ENCODE assay signal across 8 mouse cellular contexts in genomic region chr12:5142776-5143175, GRCm38 (mm10).
A peak's percentile ranks its signal among the peaks of the same experiment; 100 is the strongest.
DNase-seq lines count a peak whose midpoint lies in the region; ATAC-seq and TF ChIP-seq lines count a peak whose summit lies in the region.

No protein-coding gene starts in this region.

- no peak overlapping the region for H3K9ac ChIP-seq in embryonic facial prominence, embryonic 14.5 days (ENCODE audit: low read depth, low read length)
- no peak overlapping the region for H3K9ac ChIP-seq in heart, embryonic 14.5 days (ENCODE audit: low read length)
- H3K9ac ChIP-seq in liver, embryonic 14.5 days (replicated peaks), result no peak overlapping the region

- 12% methylated on average over 3 of the region's 3 CpGs for WGBS in embryonic facial prominence, embryonic 14.5 days
- 6% methylated on average over 3 of the region's 3 CpGs for WGBS in heart, embryonic 14.5 days
- WGBS in liver, embryonic 14.5 days (ENCODE audit: insufficient replicate concordance), result 10% methylated on average over 3 of the region's 3 CpGs

- H3K36me3 ChIP-seq in C2C12 (ENCODE audit: control insufficient read depth, insufficient read depth), result no peaks in the 10 kb centered on the region
- H3K36me3 ChIP-seq in embryonic facial prominence, embryonic 14.5 days (ENCODE audit: control insufficient read depth, insufficient read depth, low read length), result peaks cover 8% of the 10 kb centered on the region; the same call in 1 of the 2 replicates
- H3K36me3 ChIP-seq in heart, embryonic 14.5 days (ENCODE audit: control insufficient read depth, insufficient read depth, low read length), result no peaks in the 10 kb centered on the region
- H3K36me3 ChIP-seq in liver, embryonic 14.5 days (replicated peaks; ENCODE audit: control insufficient read depth, insufficient read depth, low read depth), result no peaks in the 10 kb centered on the region

- H3K27ac ChIP-seq in bone marrow macrophage, adult 2 months (ENCODE audit: insufficient read depth, low read depth, low read length), result no peak overlapping the region
- no peak overlapping the region for H3K27ac ChIP-seq in embryonic facial prominence, embryonic 14.5 days (replicated peaks; ENCODE audit: low read depth, low read length)
- H3K27ac ChIP-seq in heart, embryonic 14.5 days (replicated peaks in 1 of 2; ENCODE audit: control insufficient read depth in 1 of 2, insufficient read depth in 1 of 2, low read depth in 2 of 2, low read length in 2 of 2), result no peak overlapping the region
- H3K27ac ChIP-seq in liver, embryonic 14.5 days, result no peak overlapping the region

- no peak overlapping the region for H3K4me3 ChIP-seq in C2C12 (ENCODE audit: insufficient read depth, poor library complexity, severe bottlenecking)
- no peak overlapping the region for H3K4me3 ChIP-seq in bone marrow macrophage, adult 2 months (ENCODE audit: insufficient read depth, low read length)
- H3K4me3 ChIP-seq in embryonic facial prominence, embryonic 14.5 days (ENCODE audit: low read depth, low read length), result no peak overlapping the region
- no peak overlapping the region for H3K4me3 ChIP-seq in heart, embryonic 14.5 days (ENCODE audit: control insufficient read depth in 1 of 2, insufficient read depth in 1 of 2, low read depth in 1 of 2, low read length in 2 of 2)
- H3K4me3 ChIP-seq in liver, embryonic 14.5 days (ENCODE audit: insufficient read depth in 1 of 2, low read depth in 2 of 2, low read length in 2 of 2), result no peak overlapping the region

- ATAC-seq in embryonic facial prominence, embryonic 14.5 days (ENCODE audit: low read depth), result peak; percentile 77
- ATAC-seq in heart, embryonic 14.5 days (ENCODE audit: insufficient number of reproducible peaks, insufficient read depth, low FRiP score, low read depth), result 0 out of 2 replicates have a peak, but pooled peaks have one; percentile 3
- no peak for ATAC-seq in liver, embryonic 14.5 days (ENCODE audit: insufficient read depth)

- peak; percentile 86 for DNase-seq in embryonic facial prominence, embryonic 14.5 days (ENCODE audit: low spot score)
- peak; percentile 79 to 86 for DNase-seq in kidney, postnatal 25 days
- DNase-seq in liver, embryonic 14.5 days (ENCODE audit: low read depth in 3 of 3, low spot score in 3 of 3), result no peak
- peak; percentile 72 for DNase-seq in ovary, postnatal 10 days (ENCODE audit: low spot score)
- DNase-seq in urinary bladder, postnatal 36 days (ENCODE audit: low spot score in 2 of 2), result peak; percentile 61 to 76

- H3K9me3 ChIP-seq in embryonic facial prominence, embryonic 14.5 days (ENCODE audit: control insufficient read depth, low read length), result no peaks in the 10 kb centered on the region
- H3K9me3 ChIP-seq in heart, embryonic 14.5 days (ENCODE audit: control insufficient read depth, low read length), result no peaks in the 10 kb centered on the region
- H3K9me3 ChIP-seq in liver, embryonic 14.5 days (ENCODE audit: control insufficient read depth, low read length), result no peaks in the 10 kb centered on the region

- TF ChIP-seq POLR2A in bone marrow macrophage, adult 2 months (IDR thresholded peaks at IDR 0.05; ENCODE audit: borderline replicate concordance, low read depth, low read length), result no peak

- peaks cover 2% of the 10 kb centered on the region for H3K27me3 ChIP-seq in C2C12 (ENCODE audit: control insufficient read depth, insufficient read depth, insufficient read length)
- no peaks in the 10 kb centered on the region for H3K27me3 ChIP-seq in embryonic facial prominence, embryonic 14.5 days (replicated peaks; ENCODE audit: control insufficient read depth, insufficient read depth, low read length)
- H3K27me3 ChIP-seq in heart, embryonic 14.5 days (ENCODE audit: control insufficient read depth, insufficient read depth, low read length), result no peaks in the 10 kb centered on the region
- H3K27me3 ChIP-seq in liver, embryonic 14.5 days (ENCODE audit: control insufficient read depth, insufficient read depth, low read length), result no peaks in the 10 kb centered on the region

- no peak overlapping the region for H3ac ChIP-seq in C2C12 (ENCODE audit: control insufficient read depth, insufficient read length, low read depth)

- H3K79me2 ChIP-seq in C2C12 (ENCODE audit: control insufficient read depth, insufficient read depth), result no peaks in the 10 kb centered on the region

- TF ChIP-seq EP300 in liver, embryonic 14.5 days (IDR thresholded peaks at IDR 0.05; ENCODE audit: low read depth), result no peak

- no peak overlapping the region for H3K4me2 ChIP-seq in embryonic facial prominence, embryonic 14.5 days (ENCODE audit: low read depth, low read length)
- no peak overlapping the region for H3K4me2 ChIP-seq in heart, embryonic 14.5 days (ENCODE audit: low read length)
- no peak overlapping the region for H3K4me2 ChIP-seq in liver, embryonic 14.5 days (ENCODE audit: low read depth)

- no peaks in the 10 kb centered on the region for H3K79me3 ChIP-seq in C2C12 (ENCODE audit: low read depth)

- no peaks in the 10 kb centered on the region for H3K4me1 ChIP-seq in bone marrow macrophage, adult 2 months (ENCODE audit: control insufficient read depth, insufficient read depth, low read length)
- H3K4me1 ChIP-seq in embryonic facial prominence, embryonic 14.5 days (ENCODE audit: control insufficient read depth, insufficient read depth, low read length), result peaks cover 12% of the 10 kb centered on the region
- no peaks in the 10 kb centered on the region for H3K4me1 ChIP-seq in heart, embryonic 14.5 days (ENCODE audit: control insufficient read depth in 2 of 2, insufficient read depth in 2 of 2, low read length in 2 of 2)
- no peaks in the 10 kb centered on the region for H3K4me1 ChIP-seq in liver, embryonic 14.5 days (replicated peaks; ENCODE audit: control insufficient read depth in 2 of 2, insufficient read depth in 2 of 2, low read length in 1 of 2)

- peak; percentile 39 for TF ChIP-seq CTCF in C2C12 (IDR thresholded peaks at IDR 0.05; ENCODE audit: control insufficient read depth, insufficient read depth, insufficient read length)
- 0 out of 2 replicates have a peak, but pooled peaks have one; percentile 15 for TF ChIP-seq CTCF in bone marrow macrophage, adult 2 months (IDR thresholded peaks at IDR 0.05; ENCODE audit: low read depth, low read length)
- peak; percentile 61 for TF ChIP-seq CTCF in liver, embryonic 14.5 days (IDR thresholded peaks at IDR 0.05; ENCODE audit: low read depth)

TF ChIP-seq in C2C12, 6 proteins besides CTCF, POLR2A, EP300 and RAD21:
- TF ChIP-seq MYOD1 (IDR thresholded peaks at IDR 0.05; ENCODE audit: control insufficient read depth, insufficient read length, low read depth) (no peak), MAX (IDR thresholded peaks at IDR 0.05) (no peak), CEBPB (IDR thresholded peaks at IDR 0.05; ENCODE audit: low read depth) (no peak), USF1 (IDR thresholded peaks at IDR 0.05; ENCODE audit: low read depth) (no peak), MYOG (IDR thresholded peaks at IDR 0.05; ENCODE audit: control insufficient read depth, extremely low read depth, insufficient read length) (no peak), FOSL1 (IDR thresholded peaks at IDR 0.05; ENCODE audit: insufficient read depth, low read length, poor library complexity, severe bottlenecking) (no peak)

Comparison
In these comparisons a context has a peak if more than half of its experiments do, and no peak if none do; other contexts are left out.
1. DNase-seq: peak in embryonic facial prominence, embryonic 14.5 days (single experiment), kidney, postnatal 25 days (2 of 2), ovary, postnatal 10 days (single experiment) and urinary bladder, postnatal 36 days (2 of 2); none in liver, embryonic 14.5 days (0 of 3).
2. Peak in every context shown above with its lines, with median percentiles within 50 percentile points of each other: CTCF ChIP-seq.